Mouse (Mus musculus) adipocyte (in vitro differentiated cells): ENCODE measurements around the gene Aff3.

Experiments used
- DNase-seq: peaks from one replicate; pipeline ENCODE4 v3.0.0-alpha.2; 2016; ENCODE audit warnings: low spot score

The Aff3 gene

DNA sequence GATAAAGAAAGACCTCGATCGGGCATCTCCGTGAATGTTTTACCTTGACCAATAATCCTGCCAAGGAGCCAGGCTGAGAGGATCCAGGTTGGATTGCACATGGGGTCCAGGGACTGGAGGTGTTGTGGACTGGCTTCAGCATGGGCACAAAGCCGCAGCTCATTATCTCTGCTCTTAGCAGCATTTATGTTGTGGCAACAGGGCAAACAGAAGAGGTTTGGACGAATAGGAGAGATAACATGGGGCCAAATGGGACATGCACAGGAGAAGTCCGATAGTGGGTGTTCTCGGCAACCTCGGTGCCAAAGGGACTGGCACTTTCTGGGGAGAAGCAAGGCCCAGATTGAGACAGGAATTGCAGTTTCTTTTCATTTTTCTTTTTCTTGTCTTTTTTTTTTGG is 342.9 kb downstream of the Aff3 start:
- DNase-seq: no peak

DNA sequence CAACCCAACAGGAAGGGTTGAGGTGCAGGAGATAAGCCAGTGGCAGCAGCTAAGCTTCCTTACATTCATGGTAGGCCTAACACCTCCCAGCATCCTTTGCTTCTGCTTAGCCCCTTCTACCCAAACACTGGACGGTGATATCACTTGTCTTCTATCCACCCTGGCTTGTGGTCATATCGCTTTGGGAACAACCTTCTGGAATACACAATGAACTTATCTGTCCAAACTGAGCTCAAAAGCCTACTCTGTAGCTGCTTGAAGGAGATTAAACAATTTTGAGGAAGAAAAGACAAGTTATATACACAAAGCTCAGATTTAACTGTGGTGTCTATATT is 343.8 kb downstream of the Aff3 start:
- no peak for DNase-seq

DNA sequence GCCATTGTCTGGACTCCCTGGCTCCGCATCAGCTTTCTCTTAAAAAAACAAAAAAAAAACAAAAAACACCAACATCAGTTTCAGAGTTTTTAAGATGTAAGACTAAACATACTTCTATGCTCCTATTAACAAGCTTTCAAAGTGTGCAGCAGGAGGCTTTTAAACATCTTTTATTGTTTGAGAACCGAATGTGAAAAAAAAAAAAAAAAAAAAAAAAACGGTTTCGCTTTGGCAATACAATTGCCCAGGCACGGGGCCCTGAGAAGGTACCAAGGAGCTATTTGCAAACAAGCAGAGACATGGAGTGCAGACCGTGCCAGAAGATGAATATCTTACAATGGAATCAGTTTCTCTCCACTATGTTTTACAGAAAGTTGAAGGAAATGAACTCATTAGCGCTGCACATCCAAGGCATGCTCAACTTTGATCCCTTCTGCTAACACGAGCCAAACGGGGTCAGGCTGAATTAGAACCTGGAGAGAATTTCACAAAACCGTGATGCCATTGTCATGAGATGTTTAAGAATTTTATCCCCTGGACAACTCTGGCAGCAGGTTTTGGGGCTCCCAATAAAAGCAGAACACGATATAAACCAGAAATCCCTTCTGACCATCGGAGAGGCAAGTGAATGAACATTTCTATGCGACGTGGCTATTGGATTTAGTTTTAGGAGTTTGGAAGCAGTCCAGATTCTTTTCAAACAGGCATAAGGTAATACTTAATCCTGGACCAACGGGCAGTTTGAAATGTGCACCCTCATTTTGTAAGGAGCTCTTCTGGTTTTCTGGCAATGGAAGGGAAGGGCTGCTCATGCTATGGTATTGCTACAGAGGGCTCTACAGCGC is 344.4 kb downstream of the Aff3 start:
- peak; percentile 36 for DNase-seq

DNA sequence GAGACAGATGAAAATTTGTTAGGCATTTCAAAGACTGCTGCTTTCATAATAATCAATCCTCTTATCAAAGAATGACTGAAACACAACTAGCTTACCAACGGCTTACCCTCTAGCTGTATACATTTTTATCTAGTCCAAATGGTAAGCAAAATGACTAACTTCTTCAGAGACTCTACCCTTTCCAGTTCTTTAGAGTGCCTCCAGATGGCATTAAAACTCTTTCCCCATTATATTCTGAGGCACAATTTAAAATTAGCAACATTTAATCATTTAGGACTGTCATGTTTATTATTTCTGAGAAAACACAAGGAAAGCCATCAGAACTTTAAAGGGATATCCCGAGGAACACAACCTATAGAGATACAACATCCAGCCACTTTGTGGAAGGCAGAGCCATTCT is 346.1 kb downstream of the Aff3 start:
- peak; percentile 53 for DNase-seq

DNA sequence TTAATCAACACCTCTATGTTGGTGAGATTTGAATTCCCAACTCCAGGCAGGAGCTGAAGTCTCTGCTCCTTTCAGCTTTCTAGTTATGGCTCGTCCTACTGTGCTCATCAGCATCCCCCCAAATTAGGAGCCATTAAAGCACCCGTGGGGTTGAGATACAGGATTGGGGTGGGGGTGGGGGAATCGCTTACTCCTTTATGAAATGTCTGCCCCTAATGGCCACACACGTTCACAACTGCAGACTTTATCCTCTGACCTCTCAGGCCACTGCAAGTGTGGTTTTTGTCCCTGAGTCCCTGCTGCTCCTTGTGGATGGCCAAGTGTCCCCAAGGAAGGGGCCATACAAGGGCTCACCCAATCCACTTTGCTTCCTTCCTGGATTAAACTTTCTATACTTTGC is 348.8 kb downstream of the Aff3 start:
- no peak for DNase-seq

DNA sequence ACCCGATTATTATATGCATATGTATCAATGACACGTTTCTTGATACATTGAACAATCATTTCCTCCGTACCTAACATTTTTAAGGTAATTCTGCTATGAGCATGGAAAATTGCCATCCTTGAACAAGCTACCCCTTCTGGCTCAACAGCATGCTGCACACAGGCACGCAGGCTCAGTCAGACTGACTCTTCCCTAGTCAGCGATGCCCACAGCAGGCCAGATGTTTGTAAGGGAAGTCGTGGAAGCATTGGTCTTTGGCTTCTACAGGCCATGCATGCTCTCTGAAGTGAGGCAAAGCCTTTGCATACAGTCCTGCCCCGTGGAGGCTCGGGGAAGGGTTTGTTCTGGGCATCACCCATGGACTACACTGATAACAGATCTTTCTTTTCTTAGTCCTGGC is 354.3 kb downstream of the Aff3 start:
- no peak for DNase-seq

DNA sequence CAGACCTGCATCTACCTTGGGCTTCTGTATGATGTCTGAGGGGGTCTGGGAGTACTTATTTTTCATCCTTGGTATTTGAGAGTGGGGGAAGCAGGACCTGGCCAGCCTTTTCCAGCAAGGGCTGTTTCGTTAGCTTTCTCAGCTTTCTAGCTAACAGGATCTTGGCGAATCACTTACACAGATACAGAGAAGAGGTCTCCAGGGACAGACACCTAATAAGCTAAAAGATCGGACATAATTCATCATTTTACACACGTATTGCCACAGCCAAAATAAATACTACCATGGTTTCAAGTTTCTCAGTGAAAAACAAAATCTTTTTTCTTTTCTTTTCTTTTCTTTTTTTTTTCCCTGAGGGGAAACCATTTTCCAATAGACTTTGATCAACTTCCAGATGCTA is 354.7 kb downstream of the Aff3 start:
- DNase-seq: peak; percentile 43

DNA sequence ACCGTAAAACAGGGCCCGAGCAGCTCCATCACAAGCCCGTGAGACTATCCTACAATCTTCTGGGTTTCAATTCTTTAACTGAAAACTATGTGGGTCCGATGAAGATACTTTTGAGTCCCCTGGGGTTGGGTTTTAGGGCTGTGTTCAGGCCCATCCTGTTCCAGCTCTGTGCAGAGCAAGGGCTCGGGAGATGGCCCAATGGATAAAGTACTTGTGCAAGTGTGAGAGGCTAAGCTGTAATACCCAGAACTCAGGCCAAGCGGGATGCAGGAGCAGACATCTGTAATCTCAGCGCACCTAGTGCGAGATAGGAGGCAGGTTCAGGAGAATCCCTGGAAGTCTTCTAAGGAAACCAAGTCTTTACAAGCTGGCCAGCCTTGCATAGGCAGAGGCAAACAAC is 355.4 kb downstream of the Aff3 start:
- DNase-seq: peak; percentile 67

DNA sequence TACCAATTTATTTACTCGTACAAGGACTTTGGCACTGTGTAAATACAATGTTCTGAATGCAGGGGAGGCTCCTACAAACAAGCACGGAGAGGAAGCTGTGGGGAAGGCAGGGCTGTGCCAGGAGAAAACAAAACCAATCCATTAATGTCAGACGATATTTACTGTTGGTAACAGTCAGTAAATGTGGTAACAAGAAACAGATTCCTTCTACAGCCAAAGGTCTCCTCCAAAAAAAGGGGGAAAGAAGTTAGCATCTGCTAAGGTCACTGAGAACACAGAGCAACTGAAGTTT is 356.1 kb downstream of the Aff3 start:
- peak; percentile 85 for DNase-seq

DNA sequence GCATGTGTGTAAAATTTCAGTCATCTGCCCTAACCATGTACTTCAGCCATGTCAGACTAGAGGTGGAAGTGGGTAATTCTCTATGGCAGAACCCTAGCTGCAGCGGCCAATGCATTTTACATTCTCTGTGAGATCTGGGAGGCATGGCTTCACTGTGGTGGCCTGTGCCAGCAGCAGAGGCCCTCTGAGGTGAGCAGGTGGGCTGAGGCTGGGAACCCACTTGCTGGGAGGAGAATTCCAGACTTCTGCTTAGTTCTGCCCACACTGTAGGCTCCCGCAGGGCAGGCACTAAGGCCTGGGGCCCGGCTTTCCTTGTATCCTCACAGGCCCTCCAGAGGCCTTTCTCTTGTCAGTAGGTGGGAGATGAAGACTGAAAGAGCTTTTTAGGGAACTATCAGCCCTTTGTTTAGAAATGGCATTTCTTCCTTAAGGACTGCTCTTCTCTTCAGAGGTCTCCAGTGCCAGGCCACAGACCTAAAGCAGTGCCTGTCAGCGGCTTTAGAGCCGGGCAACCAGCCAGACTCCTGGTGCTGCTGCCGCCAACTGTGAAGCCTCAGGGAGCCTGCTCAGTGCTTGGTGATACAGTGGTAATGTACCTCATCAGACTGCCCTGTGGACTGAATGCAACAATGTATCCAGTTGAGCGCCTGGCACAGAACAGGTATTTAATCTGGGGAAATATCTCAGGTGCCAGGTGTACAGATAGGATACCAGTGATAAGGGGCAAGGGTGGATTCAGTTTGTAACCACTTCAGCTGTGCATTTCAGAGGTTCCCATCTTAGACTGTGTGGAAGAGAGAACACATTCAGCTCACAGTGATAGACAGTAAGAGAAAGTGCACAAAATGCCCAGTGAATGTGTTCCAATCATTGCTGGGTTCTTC is 356.7 kb downstream of the Aff3 start:
- DNase-seq: peak; percentile 92

DNA sequence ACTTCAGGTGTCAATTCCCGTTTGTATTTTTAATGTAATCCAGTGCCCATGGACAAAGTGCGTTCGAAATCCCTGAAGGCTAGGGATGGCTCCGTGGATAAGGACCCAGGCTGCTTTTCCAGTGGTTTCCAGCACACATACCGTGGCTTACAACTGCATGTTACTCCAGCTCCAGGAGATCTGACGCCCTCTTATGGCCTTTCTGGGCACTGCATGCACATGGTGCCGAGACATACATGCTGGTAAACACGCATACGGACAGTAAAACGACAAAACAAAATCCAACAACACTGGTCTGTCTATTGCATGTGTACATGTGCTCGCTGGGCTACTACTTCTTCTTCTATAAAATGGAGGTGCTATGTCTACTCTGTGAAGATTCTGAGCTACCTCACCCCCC is 357.5 kb downstream of the Aff3 start:
- no peak for DNase-seq

DNA sequence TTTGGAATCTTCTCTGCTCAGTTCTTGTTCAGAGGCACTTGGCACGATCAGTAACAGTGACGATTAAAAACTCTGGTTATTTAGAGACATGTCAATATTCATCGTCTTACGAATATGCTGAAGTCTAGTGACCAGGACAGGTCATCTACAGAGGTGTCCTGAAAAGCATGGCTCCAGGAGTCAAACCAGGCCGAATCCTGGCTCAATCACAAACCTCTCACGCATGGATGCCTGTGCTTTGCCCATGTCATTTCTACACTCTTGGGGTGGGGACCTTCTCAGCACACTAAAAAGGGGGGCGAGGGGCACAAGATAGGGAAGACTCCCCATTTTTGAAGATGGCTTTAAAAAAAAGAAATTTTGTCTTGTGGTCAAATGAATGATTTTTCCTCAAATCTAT is 358.6 kb downstream of the Aff3 start:
- no peak for DNase-seq

DNA sequence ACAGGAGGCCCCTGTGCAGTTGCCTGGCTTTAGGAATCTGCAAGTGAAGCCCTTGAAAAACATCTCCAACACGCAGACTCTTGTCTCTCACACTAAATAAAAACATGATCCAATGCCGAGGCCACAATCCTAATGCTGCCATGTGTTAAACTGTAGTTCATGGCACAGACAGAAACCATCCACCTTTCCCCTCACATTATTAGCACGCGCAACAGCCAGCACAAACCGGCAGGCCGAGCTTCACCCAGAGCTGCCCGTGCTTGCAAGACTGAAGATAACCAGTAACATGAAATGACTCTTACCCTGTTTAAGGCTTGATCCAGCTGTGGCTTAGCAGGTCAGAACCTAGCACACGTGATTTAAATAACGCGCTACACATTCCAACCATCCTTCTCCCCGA is 360.4 kb downstream of the Aff3 start:
- no peak for DNase-seq

DNA sequence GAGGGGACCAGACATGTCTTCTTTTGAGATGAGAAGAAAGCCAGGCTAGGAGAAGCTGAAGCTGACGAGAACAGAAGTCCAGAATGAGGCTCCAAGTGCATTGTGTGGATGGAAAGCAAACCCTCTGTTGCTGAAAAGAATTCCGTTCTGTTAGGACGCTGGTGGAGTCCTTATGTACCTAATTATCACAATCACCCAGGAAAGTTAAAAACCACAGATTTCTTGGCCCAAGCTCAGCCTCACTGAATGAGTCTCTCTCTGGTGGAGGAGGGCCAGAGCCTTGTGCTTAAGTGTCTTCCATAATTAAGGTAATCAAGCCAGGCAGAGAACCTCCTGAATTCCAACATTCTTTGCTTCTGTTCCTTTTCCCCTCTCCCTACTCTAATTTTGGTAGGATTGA is 366.5 kb downstream of the Aff3 start:
- no peak for DNase-seq

DNA sequence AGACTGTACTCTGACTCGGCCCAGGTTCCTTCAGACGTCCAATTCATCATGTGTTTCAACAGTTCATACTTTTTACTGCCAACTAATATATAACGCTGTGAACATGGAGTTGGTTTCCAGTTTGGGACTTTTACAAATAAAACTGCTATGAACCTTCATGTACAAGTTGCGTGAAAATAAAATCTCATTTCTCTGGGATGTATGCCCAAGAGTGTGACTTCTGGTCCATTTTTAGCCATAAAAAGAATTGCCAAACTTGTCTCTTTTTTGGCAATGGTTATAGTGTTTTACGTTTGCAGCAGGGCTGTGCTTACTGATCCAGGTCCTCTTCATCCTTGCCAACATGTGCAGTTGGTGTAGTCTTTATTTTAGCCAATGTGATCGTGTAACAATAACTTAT is 369.8 kb downstream of the Aff3 start:
- DNase-seq: peak; percentile 68

DNA sequence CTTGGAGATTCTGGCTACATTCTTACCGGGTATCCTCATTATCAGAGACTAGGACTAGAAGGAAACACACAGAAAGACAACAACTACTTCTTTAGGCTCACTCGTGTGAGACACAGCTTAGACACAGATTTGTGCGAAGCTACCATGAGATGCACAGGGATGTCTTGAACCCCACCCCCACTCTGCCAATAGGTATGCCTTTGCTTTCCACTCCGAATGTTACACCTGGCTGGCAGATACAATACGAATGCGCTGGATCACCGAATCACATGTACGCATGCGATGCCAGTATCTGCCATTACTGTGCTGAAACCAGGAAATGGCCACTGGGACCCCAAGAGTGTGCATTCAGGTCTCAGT is 370.4 kb downstream of the Aff3 start:
- no peak for DNase-seq

DNA sequence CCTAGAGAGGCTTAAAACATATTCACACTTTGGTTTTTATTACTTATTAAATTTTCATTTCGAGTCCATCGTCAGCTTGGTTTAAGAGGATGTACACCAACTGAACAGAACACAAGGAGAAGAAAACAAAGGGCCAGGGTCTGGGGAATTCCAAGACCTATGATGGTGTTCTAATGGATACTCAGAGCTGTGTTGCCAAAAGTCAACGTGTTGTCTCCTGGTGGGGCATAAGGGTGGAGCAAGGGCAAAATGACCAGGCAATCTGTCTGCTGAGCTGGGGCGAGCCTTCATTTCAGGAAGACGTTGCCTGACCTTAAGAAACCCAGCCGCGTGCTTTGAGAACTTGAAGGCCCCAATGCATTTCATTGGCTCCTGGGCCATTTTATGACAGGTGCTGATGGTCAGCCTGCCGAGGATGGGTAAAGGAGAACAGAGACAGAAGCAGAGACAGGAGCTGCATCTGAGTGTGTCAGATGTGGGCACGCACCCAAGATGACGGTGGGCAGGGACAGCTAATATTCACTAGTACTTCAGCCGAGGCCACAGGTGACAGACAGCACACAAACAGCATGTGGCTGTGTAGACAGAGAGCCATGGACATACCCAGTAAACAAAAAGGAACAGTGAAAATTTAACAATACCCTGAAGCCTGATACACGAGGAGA is 371.0 kb downstream of the Aff3 start:
- no peak for DNase-seq

DNA sequence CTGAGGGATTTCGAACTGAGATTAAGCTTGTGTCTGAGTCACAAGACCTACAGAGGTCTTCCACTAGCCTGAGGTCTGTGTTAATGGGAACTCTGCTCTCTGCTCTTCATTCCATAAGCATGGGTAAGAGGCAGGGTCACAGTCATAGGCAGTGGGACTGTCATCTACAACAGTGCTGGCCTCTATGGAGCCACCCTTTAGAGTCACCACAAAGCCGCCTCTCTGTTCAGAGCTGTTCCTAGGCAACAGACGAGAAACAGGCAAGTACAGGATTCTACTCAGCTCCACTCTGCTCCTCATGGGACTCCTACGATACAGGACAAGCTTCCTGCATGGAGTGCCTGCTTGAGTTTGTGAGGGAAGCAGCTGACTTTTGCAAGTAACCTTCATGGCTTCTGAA is 371.9 kb downstream of the Aff3 start:
- peak; percentile 47 for DNase-seq

DNA sequence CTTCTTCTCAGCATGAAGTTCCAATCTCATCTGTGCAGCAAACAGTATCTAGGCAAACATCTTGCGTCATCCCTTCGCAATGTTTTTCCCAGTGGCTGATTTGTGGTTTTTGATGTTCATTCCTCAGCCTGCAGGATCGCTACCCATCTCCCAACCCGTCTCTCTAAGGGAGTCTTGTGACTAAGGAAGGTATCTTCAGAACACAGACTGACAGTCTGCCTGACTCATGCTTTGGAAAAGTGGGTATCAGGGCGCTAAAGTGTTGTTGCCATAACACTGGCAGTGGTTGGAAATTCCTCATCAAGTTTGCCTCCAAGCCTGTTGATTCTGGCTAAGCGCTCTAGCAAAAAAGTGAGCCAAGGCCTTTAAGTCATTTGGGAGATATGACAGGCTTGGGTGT is 372.8 kb downstream of the Aff3 start:
- DNase-seq: peak; percentile 91

DNA sequence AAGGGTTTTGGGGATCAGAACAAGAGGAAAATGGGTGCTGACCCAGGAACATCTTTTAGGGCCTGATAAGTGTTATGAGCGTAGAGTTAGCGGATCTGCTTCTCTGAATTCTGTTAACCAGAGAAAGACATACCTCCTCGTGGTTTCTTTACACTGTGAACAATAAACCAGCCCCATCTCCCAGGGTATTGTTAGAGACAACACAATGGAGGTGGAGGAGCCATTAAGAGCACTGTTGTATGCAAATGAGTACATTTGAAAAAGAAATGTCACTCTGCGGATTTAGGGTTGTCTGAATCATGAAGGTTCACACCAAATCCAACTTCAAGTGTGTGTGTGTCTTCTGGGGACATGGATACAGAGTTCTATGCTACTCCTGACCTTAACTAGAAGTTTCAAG is 373.3 kb downstream of the Aff3 start:
- no peak for DNase-seq

DNA sequence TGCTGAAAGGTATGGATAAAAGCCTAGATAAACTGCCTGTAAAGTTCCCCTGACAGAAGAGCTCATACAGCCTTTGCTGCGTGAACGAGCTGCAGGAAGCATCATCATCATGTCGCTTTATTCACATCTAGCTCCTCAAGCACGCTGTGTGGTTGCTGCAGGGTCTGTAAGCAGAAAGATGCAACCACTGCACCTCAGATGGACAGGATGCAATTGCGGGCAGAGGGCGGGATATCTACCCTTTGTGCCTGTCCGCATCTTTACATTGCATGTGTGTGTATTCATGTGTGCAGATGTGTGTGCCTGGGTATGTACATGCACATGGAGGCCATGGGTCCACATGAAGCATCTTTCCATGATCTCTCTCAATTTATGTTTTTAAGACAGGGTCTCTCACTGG is 373.9 kb downstream of the Aff3 start:
- DNase-seq: no peak

DNA sequence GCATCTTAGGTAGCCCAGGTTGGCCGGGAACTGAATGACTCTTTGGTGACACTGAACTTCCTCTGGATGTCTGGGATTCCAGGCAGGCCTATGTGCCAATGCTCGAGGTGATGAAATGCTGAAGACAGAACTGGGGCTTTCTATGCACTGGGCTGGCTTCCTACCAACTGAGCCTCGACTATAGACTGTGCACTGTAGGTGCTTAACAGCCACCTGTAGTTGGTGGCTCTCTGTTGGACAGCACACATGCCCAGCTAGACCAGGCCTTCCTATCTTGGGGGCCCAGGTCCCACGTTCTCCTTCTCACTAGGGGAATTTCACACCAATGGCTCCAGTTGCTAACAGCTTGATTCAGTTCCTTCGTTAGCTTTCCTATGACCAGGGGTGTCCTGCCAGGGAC is 374.9 kb downstream of the Aff3 start:
- no peak for DNase-seq

DNA sequence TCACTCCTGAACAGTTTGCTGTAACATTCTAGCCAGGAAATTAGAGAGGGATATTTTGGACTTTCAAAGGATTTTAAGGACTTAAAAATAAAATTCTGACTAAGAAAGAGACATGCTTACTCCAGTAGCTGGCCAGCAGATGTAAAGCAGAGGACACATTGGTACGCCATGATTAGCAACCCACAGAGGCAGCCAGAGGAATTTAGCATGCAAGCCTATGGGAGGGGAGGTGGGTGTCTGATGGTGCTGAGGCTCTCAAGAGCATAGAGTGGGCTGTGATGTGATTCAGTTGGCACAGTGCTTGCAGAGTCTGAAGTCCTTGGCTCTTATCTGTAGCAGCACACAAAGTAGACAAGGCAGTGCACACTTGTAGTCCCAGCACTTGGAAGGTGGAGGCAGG is 376.0 kb downstream of the Aff3 start:
- no peak for DNase-seq
